Mouse (Mus musculus) megakaryocyte, embryonic 14.5 days (primary cell): ENCODE results near the gene Crybb3.

ENCODE experiments used
- FLI1 ChIP-seq: IDR thresholded peaks from 2 replicates; pipeline ENCODE4 v1.6.1; 2012; ENCODE audit warnings: low read length, inconsistent platforms, mixed read lengths
- GATA1 ChIP-seq: IDR thresholded peaks from 3 replicates; pipeline ENCODE4 v1.6.1; 2012; ENCODE audit warnings: mixed read lengths, low read length, inconsistent platforms, borderline replicate concordance

- TF ChIP-seq GATA1 (no peak), FLI1 (no peak)
Measured at GRCm38 (mm10) chr5:113070017-113070416, 11.4 kb downstream of the Crybb3 start, which contains the start of gene Crybb2.
